ENCODE assay signal across 14 mouse cellular contexts in genomic region chr5:111944972-111945285, GRCm38 (mm10).
DNase-seq lines count a peak whose midpoint lies in the region; ATAC-seq and TF ChIP-seq lines count a peak whose summit lies in the region.
"Had no signal": no experiment of that assay in that cellular context is flagged by ENCODE, and none has a peak within 500 bp of the region (broad histone marks: within the 10 kb centered on the region; RNA-seq: fewer than 3 reads in every experiment).

No protein-coding gene starts in this region.

- no peaks in the 10 kb centered on the region for H3K27me3 ChIP-seq in forebrain, embryonic 14.5 days (replicated peaks; ENCODE audit: control insufficient read depth, insufficient read depth, low read length)
- H3K27me3 ChIP-seq in hindbrain, postnatal 0 days (ENCODE audit: insufficient read depth, low read length): no peaks in the 10 kb centered on the region
- H3K27me3 ChIP-seq in neural tube, embryonic 12.5 days (replicated peaks): no peaks in the 10 kb centered on the region
- H3K27me3 ChIP-seq in lung, postnatal 0 days (replicated peaks; ENCODE audit: insufficient read depth, low read length): no peaks in the 10 kb centered on the region
- peaks cover 4% of the 10 kb centered on the region; the same call in 1 of the 2 replicates for H3K27me3 ChIP-seq in liver, embryonic 12.5 days (replicated peaks)

- peaks cover 34% of the 10 kb centered on the region for H3K4me1 ChIP-seq in forebrain, embryonic 14.5 days (ENCODE audit: control insufficient read depth, insufficient read depth, low read length)
- H3K4me1 ChIP-seq in hindbrain, postnatal 0 days (ENCODE audit: insufficient read depth, low read length): peaks cover 9% of the 10 kb centered on the region; the same call in 1 of the 2 replicates
- H3K4me1 ChIP-seq in neural tube, embryonic 12.5 days: peaks cover 27% of the 10 kb centered on the region
- H3K4me1 ChIP-seq in lung, postnatal 0 days (ENCODE audit: insufficient read depth, low read depth, low read length): no peaks in the 10 kb centered on the region
- H3K4me1 ChIP-seq in liver, embryonic 12.5 days: no peaks in the 10 kb centered on the region

- intact Hi-C loops in heart, postnatal 36 days (cut with DNase I): no loop called here

- peak overlapping the region; percentile 45 for H3K4me2 ChIP-seq in forebrain, embryonic 14.5 days (ENCODE audit: low read length)
- no peak overlapping the region for H3K4me2 ChIP-seq in hindbrain, postnatal 0 days (ENCODE audit: low read depth, low read length)
- H3K4me2 ChIP-seq in neural tube, embryonic 12.5 days (replicated peaks): peak overlapping the region; percentile 47
- H3K4me2 ChIP-seq in lung, postnatal 0 days (replicated peaks; ENCODE audit: low read depth, low read length): no peak overlapping the region
- H3K4me2 ChIP-seq in liver, embryonic 12.5 days: no peak overlapping the region
- H3K4me2 ChIP-seq: limb, embryonic 15.5 days had no signal

- TF ChIP-seq CTCF in hindbrain, postnatal 0 days (IDR thresholded peaks at IDR 0.05; ENCODE audit: low read depth): no peak
- TF ChIP-seq CTCF in lung, postnatal 0 days (IDR thresholded peaks at IDR 0.05): no peak

- H3K36me3 ChIP-seq in forebrain, embryonic 14.5 days (ENCODE audit: control insufficient read depth, insufficient read depth, low read length): no peaks in the 10 kb centered on the region
- no peaks in the 10 kb centered on the region for H3K36me3 ChIP-seq in hindbrain, postnatal 0 days (ENCODE audit: insufficient read depth, low read length)
- no peaks in the 10 kb centered on the region for H3K36me3 ChIP-seq in neural tube, embryonic 12.5 days
- no peaks in the 10 kb centered on the region for H3K36me3 ChIP-seq in lung, postnatal 0 days (ENCODE audit: insufficient read depth, low read length)
- H3K36me3 ChIP-seq in liver, embryonic 12.5 days: no peaks in the 10 kb centered on the region
- H3K36me3 ChIP-seq: limb, embryonic 15.5 days had no signal

- H3K9me3 ChIP-seq in forebrain, embryonic 14.5 days (replicated peaks; ENCODE audit: control insufficient read depth, low read length): no peaks in the 10 kb centered on the region
- no peaks in the 10 kb centered on the region for H3K9me3 ChIP-seq in hindbrain, postnatal 0 days (ENCODE audit: low read length)
- no peaks in the 10 kb centered on the region for H3K9me3 ChIP-seq in neural tube, embryonic 12.5 days
- no peaks in the 10 kb centered on the region for H3K9me3 ChIP-seq in lung, postnatal 0 days (ENCODE audit: low read length)
- H3K9me3 ChIP-seq in liver, embryonic 12.5 days (replicated peaks): no peaks in the 10 kb centered on the region
- H3K9me3 ChIP-seq: limb, embryonic 15.5 days had no signal

- ATAC-seq in forebrain, embryonic 14.5 days: no peak
- ATAC-seq in hindbrain, postnatal 0 days: no peak; the same call in none of the 2 replicates
- ATAC-seq in neural tube, embryonic 12.5 days (ENCODE audit: low FRiP score, low read depth): peak; percentile 45; the same call in 1 of the 2 replicates
- ATAC-seq in lung, postnatal 0 days: no peak
- no peak for ATAC-seq in liver, embryonic 12.5 days
- ATAC-seq: inflammation-experienced regulatory T-cells, adult 6 months had no signal

- 54% methylated on average over 3 of the region's 3 CpGs for WGBS in forebrain, embryonic 14.5 days
- 36% methylated on average over 3 of the region's 3 CpGs for WGBS in hindbrain, postnatal 0 days
- 50% methylated on average over 3 of the region's 3 CpGs for WGBS in neural tube, embryonic 12.5 days
- WGBS in lung, postnatal 0 days: 33% methylated on average over 3 of the region's 3 CpGs
- WGBS in liver, embryonic 12.5 days (ENCODE audit: insufficient replicate concordance): 49% methylated on average over 3 of the region's 3 CpGs

- TF ChIP-seq EP300 in lung, postnatal 0 days (IDR thresholded peaks at IDR 0.05): no peak

- H3K4me3 ChIP-seq in forebrain, embryonic 14.5 days (ENCODE audit: low read depth, low read length): no peak overlapping the region
- no peak overlapping the region for H3K4me3 ChIP-seq in hindbrain, postnatal 0 days (ENCODE audit: low read length)
- no peak overlapping the region for H3K4me3 ChIP-seq in neural tube, embryonic 12.5 days
- no peak overlapping the region for H3K4me3 ChIP-seq in lung, postnatal 0 days (ENCODE audit: low read depth, low read length)
- H3K4me3 ChIP-seq in liver, embryonic 12.5 days: no peak overlapping the region
- H3K4me3 ChIP-seq: limb, embryonic 15.5 days; myocyte had no signal

- peak overlapping the region; percentile 56; the same call in 1 of the 2 replicates for H3K9ac ChIP-seq in forebrain, embryonic 14.5 days (ENCODE audit: low read length)
- H3K9ac ChIP-seq in hindbrain, postnatal 0 days (replicated peaks; ENCODE audit: low read length): no peak overlapping the region; the same call in 1 of the 2 replicates
- H3K9ac ChIP-seq in neural tube, embryonic 12.5 days: no peak overlapping the region; the same call in 1 of the 2 replicates
- no peak overlapping the region for H3K9ac ChIP-seq in lung, postnatal 0 days (replicated peaks; ENCODE audit: low read depth)
- no peak overlapping the region for H3K9ac ChIP-seq in liver, embryonic 12.5 days
- H3K9ac ChIP-seq: limb, embryonic 15.5 days had no signal

- H3K27ac ChIP-seq in forebrain, embryonic 14.5 days (ENCODE audit: low read depth, low read length): peak overlapping the region; percentile 92
- H3K27ac ChIP-seq in hindbrain, postnatal 0 days: peak overlapping the region; percentile 58
- H3K27ac ChIP-seq in neural tube, embryonic 12.5 days: peak overlapping the region; percentile 77
- H3K27ac ChIP-seq in lung, postnatal 0 days (ENCODE audit: low read length): no peak overlapping the region
- H3K27ac ChIP-seq in liver, embryonic 12.5 days: no peak overlapping the region
- H3K27ac ChIP-seq: limb, embryonic 15.5 days had no signal

- DNase-seq in heart, adult 11 months: peak; percentile 70
- no peak for DNase-seq in heart, postnatal 36 days
- peak; percentile 10 for DNase-seq in forebrain, embryonic 14.5 days (ENCODE audit: low spot score)
- no peak for DNase-seq in hindbrain, postnatal 0 days (ENCODE audit: low spot score)
- DNase-seq in layer of hippocampus, postnatal 14 days (ENCODE audit: low spot score in 2 of 2): no peak
- no peak for DNase-seq in lung, postnatal 0 days (ENCODE audit: low spot score)
- DNase-seq: adrenal gland, adult 2 months; lung, postnatal 14 days; thymus, adult 2 months had no signal

Comparison
In these comparisons a context has a peak if more than half of its experiments do, and no peak if none do; other contexts are left out.
1. DNase-seq: peak in heart, adult 11 months (single experiment) and forebrain, embryonic 14.5 days (single experiment); none in heart, postnatal 36 days (0 of 2), hindbrain, postnatal 0 days (single experiment), layer of hippocampus, postnatal 14 days (0 of 2) and lung, postnatal 0 days (single experiment).
2. H3K27ac ChIP-seq: peak in forebrain, embryonic 14.5 days (single experiment), hindbrain, postnatal 0 days (single experiment) and neural tube, embryonic 12.5 days (single experiment); none in lung, postnatal 0 days (single experiment) and liver, embryonic 12.5 days (single experiment).
3. H3K4me2 ChIP-seq: peak in forebrain, embryonic 14.5 days (single experiment) and neural tube, embryonic 12.5 days (single experiment); none in hindbrain, postnatal 0 days (single experiment), lung, postnatal 0 days (single experiment) and liver, embryonic 12.5 days (single experiment).